Mouse (Mus musculus): ENCODE results near the gene Cage1. TPM values are rescaled to one million over a fixed set of nuclear protein-coding genes. Genes with fewer than 3 reads are reported as not detected.
A peak's percentile ranks its signal among the peaks of the same experiment; 100 is the strongest.

The Cage1 gene
- total and polyA plus RNA-seq, 3 experiments = 0.12 to 2.3 (median 1.6) TPM

- 78% methylated on average over 11 of the region's 11 CpGs for WGBS
- H3K36me3 ChIP-seq (ENCODE audit: control insufficient read depth, insufficient read depth, low read length) = no peaks in the 10 kb centered on the region; the same call in 1 of the 2 replicates
- H3K79me2 ChIP-seq (replicated peaks; ENCODE audit: control insufficient read depth, insufficient read depth, low read length) = no peaks in the 10 kb centered on the region
- H3K4me1 ChIP-seq (ENCODE audit: control insufficient read depth, insufficient read depth, low read length) = no peaks in the 10 kb centered on the region
- TF ChIP-seq POLR2A (IDR thresholded peaks at IDR 0.05; ENCODE audit: insufficient read depth, low read depth, low read length) (no peak), EP300 (IDR thresholded peaks at IDR 0.05; ENCODE audit: insufficient read depth, low read depth, low read length) (no peak), CTCF (IDR thresholded peaks at IDR 0.05) (no peak)
- H3K27ac ChIP-seq = no peak overlapping the region
- H3K9ac ChIP-seq (ENCODE audit: low read depth, low read length) = no peak overlapping the region
- intact Hi-C loops (cut with DNase I) = loop anchor here (5.0 to 10.0 kb wide), 2 partner anchors 110 to 142 kb away; partner anchors contain the start of gene Snrnp48
- no peak for DNase-seq
- no peaks in the 10 kb centered on the region for H3K27me3 ChIP-seq (ENCODE audit: control insufficient read depth, insufficient read depth, low read length)
- no peak overlapping the region for H3K4me3 ChIP-seq
Observed at GRCm38 (mm10) chr13:38062678-38063077, 25.8 kb upstream of the Cage1 start.

GRCm38 (mm10) chr13:38049888-38050287 is 13.0 kb upstream of the Cage1 start:
- intact Hi-C loops (cut with DNase I) = no loop called here
- no peaks in the 10 kb centered on the region for H3K27me3 ChIP-seq (ENCODE audit: control insufficient read depth, insufficient read depth, low read length)
- H3K79me2 ChIP-seq (replicated peaks; ENCODE audit: control insufficient read depth, insufficient read depth, low read length) = no peaks in the 10 kb centered on the region; the same call in 1 of the 2 replicates
- no peak overlapping the region for H3K4me3 ChIP-seq
- H3K4me1 ChIP-seq (ENCODE audit: control insufficient read depth, insufficient read depth, low read length) = no peaks in the 10 kb centered on the region
- 41% methylated on average over 3 of the region's 3 CpGs for WGBS
- no peak for DNase-seq
- peaks cover 2% of the 10 kb centered on the region for H3K36me3 ChIP-seq (ENCODE audit: control insufficient read depth, insufficient read depth, low read length)
- H3K9ac ChIP-seq (ENCODE audit: low read depth, low read length) = no peak overlapping the region
- no peak overlapping the region for H3K27ac ChIP-seq
- TF ChIP-seq CTCF (IDR thresholded peaks at IDR 0.05) (no peak), POLR2A (IDR thresholded peaks at IDR 0.05; ENCODE audit: insufficient read depth, low read depth, low read length) (no peak)

GRCm38 (mm10) chr13:38037811-38038210 is 942 bp upstream of the Cage1 start:
- WGBS = 22% methylated on average over 12 of the region's 12 CpGs
- intact Hi-C loops (cut with DNase I) = loop anchor here (1.0 to 5.0 kb wide), 2 partner anchors 44 to 606 kb away; partner anchors contain the start of gene Ssr1
- TF ChIP-seq CTCF (IDR thresholded peaks at IDR 0.05) = no peak
- no peak for TF ChIP-seq EP300 (IDR thresholded peaks at IDR 0.05; ENCODE audit: insufficient read depth, low read depth, low read length)
- no peak for TF ChIP-seq POLR2A (IDR thresholded peaks at IDR 0.05; ENCODE audit: insufficient read depth, low read depth, low read length)
- H3K9ac ChIP-seq (ENCODE audit: low read depth, low read length) = peak overlapping the region; percentile 84
- peak overlapping the region; percentile 86 for H3K27ac ChIP-seq
- peaks cover 4% of the 10 kb centered on the region for H3K36me3 ChIP-seq (ENCODE audit: control insufficient read depth, insufficient read depth, low read length)
- H3K4me3 ChIP-seq = peak overlapping the region; percentile 91
- H3K79me2 ChIP-seq (replicated peaks; ENCODE audit: control insufficient read depth, insufficient read depth, low read length) = no peaks in the 10 kb centered on the region; the same call in 1 of the 2 replicates
- no peaks in the 10 kb centered on the region for H3K27me3 ChIP-seq (ENCODE audit: control insufficient read depth, insufficient read depth, low read length)
- DNase-seq = peak in 1 of 2 experiments; percentile 6
- peaks cover 4% of the 10 kb centered on the region for H3K4me1 ChIP-seq (ENCODE audit: control insufficient read depth, insufficient read depth, low read length)

- DNase-seq = peak; percentile 3 to 21
- TF ChIP-seq CTCF (IDR thresholded peaks at IDR 0.05) (no peak), POLR2A (IDR thresholded peaks at IDR 0.05; ENCODE audit: insufficient read depth, low read depth, low read length) (no peak), EP300 (IDR thresholded peaks at IDR 0.05; ENCODE audit: insufficient read depth, low read depth, low read length) (no peak)
- Histone ChIP-seq H3K4me1 (ENCODE audit: control insufficient read depth, insufficient read depth, low read length) (peaks cover 4% of the 10 kb centered on the region), H3K9ac (ENCODE audit: low read depth, low read length) (peak within 1 kb of the TSS; percentile 84), H3K27ac (peak within 1 kb of the TSS; percentile 86), H3K79me2 (replicated peaks; ENCODE audit: control insufficient read depth, insufficient read depth, low read length) (no peaks in the 10 kb centered on the region; the same call in 1 of the 2 replicates), H3K36me3 (ENCODE audit: control insufficient read depth, insufficient read depth, low read length) (peaks cover 4% of the 10 kb centered on the region), H3K27me3 (ENCODE audit: control insufficient read depth, insufficient read depth, low read length) (no peaks in the 10 kb centered on the region), H3K4me3 (peak within 1 kb of the TSS; percentile 91)
- intact Hi-C loops (cut with DNase I) = loop anchor here (1.0 to 5.0 kb wide), 2 partner anchors 42 to 604 kb away; partner anchors contain the start of gene Ssr1
- 5% methylated on average over 37 of the region's 37 CpGs for WGBS
Observed at GRCm38 (mm10) chr13:38036343-38037043, 376 bp downstream of the Cage1 start, which contains the start of gene Riok1. TSS of gene Riok1 (plus strand) at chr13:38036995.

GRCm38 (mm10) chr13:38028407-38028806 is 8.5 kb downstream of the Cage1 start:
- WGBS = 50% methylated on average over 4 of the region's 4 CpGs
- Histone ChIP-seq H3K36me3 (ENCODE audit: control insufficient read depth, insufficient read depth, low read length) (no peaks in the 10 kb centered on the region), H3K9ac (ENCODE audit: low read depth, low read length) (no peak overlapping the region), H3K79me2 (replicated peaks; ENCODE audit: control insufficient read depth, insufficient read depth, low read length) (no peaks in the 10 kb centered on the region), H3K4me3 (no peak overlapping the region), H3K27ac (no peak overlapping the region), H3K4me1 (ENCODE audit: control insufficient read depth, insufficient read depth, low read length) (no peaks in the 10 kb centered on the region), H3K27me3 (ENCODE audit: control insufficient read depth, insufficient read depth, low read length) (no peaks in the 10 kb centered on the region)
- no peak for DNase-seq
- intact Hi-C loops (cut with DNase I) = no loop called here
- no peak for TF ChIP-seq POLR2A (IDR thresholded peaks at IDR 0.05; ENCODE audit: insufficient read depth, low read depth, low read length)
- no peak for TF ChIP-seq EP300 (IDR thresholded peaks at IDR 0.05; ENCODE audit: insufficient read depth, low read depth, low read length)
- TF ChIP-seq CTCF (IDR thresholded peaks at IDR 0.05) = no peak

- Histone ChIP-seq H3K4me3 (no peak overlapping the region), H3K4me1 (ENCODE audit: control insufficient read depth, insufficient read depth, low read length) (no peaks in the 10 kb centered on the region), H3K27ac (no peak overlapping the region), H3K9ac (ENCODE audit: low read depth, low read length) (no peak overlapping the region), H3K27me3 (ENCODE audit: control insufficient read depth, insufficient read depth, low read length) (no peaks in the 10 kb centered on the region), H3K79me2 (replicated peaks; ENCODE audit: control insufficient read depth, insufficient read depth, low read length) (no peaks in the 10 kb centered on the region), H3K36me3 (ENCODE audit: control insufficient read depth, insufficient read depth, low read length) (no peaks in the 10 kb centered on the region)
- TF ChIP-seq EP300 (IDR thresholded peaks at IDR 0.05; ENCODE audit: insufficient read depth, low read depth, low read length) (no peak), CTCF (IDR thresholded peaks at IDR 0.05) (no peak), POLR2A (IDR thresholded peaks at IDR 0.05; ENCODE audit: insufficient read depth, low read depth, low read length) (no peak)
- 59% methylated on average over 6 of the region's 6 CpGs for WGBS
- intact Hi-C loops (cut with DNase I) = no loop called here
- no peak for DNase-seq
Observed at GRCm38 (mm10) chr13:38027618-38028248, 9.1 kb downstream of the Cage1 start.

All from heart, adult 2 months (tissue).